Mouse (Mus musculus) B cell, adult 62 days (primary cell): ENCODE measurements around the gene Ankrd10. TPM values are rescaled to one million over a fixed set of nuclear protein-coding genes. Genes with fewer than 3 reads are reported as not detected.

ENCODE experiments used
- total RNA-seq: library from RNA; stranded (reverse); gene quantifications from 4 replicates; pipeline ENCODE4 v1.2.4, GENCODE M21; 2023

Gene Ankrd10
- total RNA-seq = 89.4 to 97.9 TPM (median 97.0 TPM) in 4 replicates

GRCm38 (mm10) chr8:11635611-11636081 lies at the start of gene Ankrd10:
Ankrd10 (minus strand) TSS chr8:11635757.

Other genes with a start within 250 kb of the Ankrd10 start
- gene Rab20, start 157.0 kb downstream of the Ankrd10 start, total RNA-seq = 7.5 to 13.8 TPM (median 10.2 TPM) in 4 replicates
- 26.4 to 36.4 TPM (median 29.8 TPM) in 4 replicates for gene Naxd, start 138.3 kb downstream of the Ankrd10 start, total RNA-seq
- 29.2 to 37.3 TPM (median 36.7 TPM) in 4 replicates for gene Cars2, start 85.0 kb downstream of the Ankrd10 start, total RNA-seq
- gene Ing1, start 80.2 kb downstream of the Ankrd10 start, total RNA-seq = 53.9 to 68.1 TPM (median 65.9 TPM) in 4 replicates
- gene 1700016D06Rik, start 65.3 kb upstream of the Ankrd10 start, total RNA-seq = not detected in 4 replicates
- 54.1 to 59.3 TPM (median 57.6 TPM) in 4 replicates for gene Arhgef7, start 92.0 kb upstream of the Ankrd10 start, total RNA-seq
- not detected in 4 replicates for gene Tex29, start 204.7 kb upstream of the Ankrd10 start, total RNA-seq